Mouse (Mus musculus) liver, embryonic 11.5 days (tissue): Measurements from ENCODE around the gene Mrpl1. TPM values are rescaled to one million over a fixed set of nuclear protein-coding genes. Genes with fewer than 3 reads are reported as not detected.

ENCODE experiments used
- ATAC-seq: fragments of 200-750 bp; cut with Nextera tagmentation; replicated peaks from 2 replicates; pipeline ENCODE4 v1.8.0; 2017; ENCODE audit warnings: moderate number of reproducible peaks, mild to moderate bottlenecking, moderate TSS enrichment, moderate library complexity; ENCODE audit not compliant: low FRiP score
- DNase-seq: peaks from one replicate; pipeline ENCODE4 v3.0.0-alpha.2; 2017; ENCODE audit warnings: low spot score
- H3K27ac ChIP-seq: fragments of 300-500 bp; sonication (generic); 2 replicates; pipeline ENCODE4 v1.5.1; 2014; ENCODE audit warnings: mild to moderate bottlenecking, low read depth, low read length, control low read depth
- H3K27me3 ChIP-seq: fragments of 300-500 bp; sonication (generic); replicated peaks from 2 replicates; pipeline ENCODE4 v1.6.1; 2014; ENCODE audit warnings: low read length, mixed read lengths; ENCODE audit not compliant: control insufficient read depth, insufficient read depth
- H3K36me3 ChIP-seq: fragments of 300-500 bp; sonication (generic); 2 replicates; pipeline ENCODE4 v1.6.1; 2014; ENCODE audit warnings: mild to moderate bottlenecking, low read length, moderate library complexity, mixed read lengths; ENCODE audit not compliant: control insufficient read depth, insufficient read depth
- H3K4me1 ChIP-seq: fragments of 300-500 bp; sonication (generic); replicated peaks from 2 replicates; pipeline ENCODE4 v1.6.1; 2014; ENCODE audit warnings: low read length, mixed read lengths; ENCODE audit not compliant: control insufficient read depth, insufficient read depth
- H3K4me2 ChIP-seq: fragments of 300-500 bp; sonication (generic); 2 replicates; pipeline ENCODE4 v1.6.1; 2014; ENCODE audit warnings: mild to moderate bottlenecking, control low read depth, moderate library complexity
- H3K4me3 ChIP-seq: fragments of 300-500 bp; sonication (generic); 2 replicates; pipeline ENCODE4 v1.5.1; 2014; ENCODE audit warnings: low read depth, low read length, control low read depth
- H3K9ac ChIP-seq: fragments of 300-500 bp; sonication (generic); 2 replicates; pipeline ENCODE4 v1.6.1; 2014; ENCODE audit warnings: low read depth, low read length, control low read depth
- H3K9me3 ChIP-seq: fragments of 300-500 bp; sonication (generic); 2 replicates; pipeline ENCODE4 v1.6.1; 2016; ENCODE audit warnings: low read length, inconsistent platforms, mixed read lengths; ENCODE audit not compliant: control insufficient read depth
- WGBS: fragments of 180-500 bp; shearing (Covaris S2); extraction: QIAGEN DNeasy Blood & Tissue Kit; methylation state at CpG from one replicate; pipeline ENCODE4 v1.1.7; 2014; 5-methylcytosine and 5-hydroxymethylcytosine counted together
- polyA plus RNA-seq: library from polyadenylated mRNA; unstranded; fragments of >200 nt; fragmentation: Nextera tagmentation; extraction: Ambion mirVana; gene quantifications from 2 replicates; pipeline ENCODE4 v1.2.1, GENCODE M21; 2014

Mrpl1 gene
- polyA plus RNA-seq, 1 experiment from 2014 or later: 31.0 TPM

DNA sequence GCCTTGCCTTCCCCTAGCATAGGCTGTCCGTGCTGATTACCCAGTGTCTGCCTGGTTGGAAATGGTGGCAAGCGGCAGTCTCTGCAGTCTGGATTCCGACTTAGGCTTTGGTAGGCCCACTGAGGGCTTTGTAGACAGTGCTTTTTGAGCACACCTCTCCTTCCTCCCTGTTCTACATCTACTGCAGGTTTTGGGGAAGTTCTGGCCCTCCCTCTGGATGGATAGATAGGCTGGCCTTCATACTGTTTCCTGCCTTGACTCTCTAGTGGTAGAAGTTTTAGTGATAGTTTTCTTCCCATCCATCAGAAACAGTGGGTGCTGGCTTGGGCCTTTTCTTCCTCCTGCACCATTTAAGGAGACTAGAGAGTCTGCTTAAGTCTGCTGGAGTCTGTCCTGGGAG is 9.4 kb downstream of the Mrpl1 start:
- H3K36me3 ChIP-seq: peaks cover 2% of the 10 kb centered on the region; the same call in 1 of the 2 replicates
- DNase-seq: no peak
- no peak overlapping the region for H3K9ac ChIP-seq
- H3K9me3 ChIP-seq: no peaks in the 10 kb centered on the region
- H3K4me2 ChIP-seq: no peak overlapping the region
- peaks cover 21% of the 10 kb centered on the region for H3K4me1 ChIP-seq
- no peak overlapping the region for H3K4me3 ChIP-seq
- no peaks in the 10 kb centered on the region for H3K27me3 ChIP-seq
- WGBS: 74% methylated on average over 3 of the region's 3 CpGs
- ATAC-seq: no peak
- no peak overlapping the region for H3K27ac ChIP-seq

DNA sequence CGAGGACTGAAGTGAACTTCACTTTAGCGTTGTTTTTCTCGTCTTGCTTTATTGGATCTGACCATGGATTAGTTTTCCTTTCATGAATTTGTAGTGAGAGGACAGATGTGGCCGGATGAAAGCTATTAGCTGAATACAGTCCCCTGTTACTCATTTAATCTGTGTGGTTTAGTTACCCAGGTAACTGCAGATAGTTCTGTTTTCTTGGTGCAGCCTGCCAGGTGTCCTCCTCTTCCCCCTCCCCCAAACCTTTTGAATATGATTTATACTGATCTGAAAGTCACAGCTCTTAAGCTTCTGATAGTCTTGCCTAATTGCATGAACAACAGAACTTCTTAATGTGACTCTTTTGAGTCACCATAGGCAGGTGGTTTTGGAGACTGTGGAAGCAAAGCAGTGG is 10.2 kb downstream of the Mrpl1 start:
- Histone ChIP-seq H3K9ac (no peak overlapping the region), H3K4me1 (peaks cover 21% of the 10 kb centered on the region), H3K27me3 (no peaks in the 10 kb centered on the region), H3K36me3 (0 out of 2 replicates have a peak, but pooled peaks cover 3% of the 10 kb centered on the region), H3K4me2 (no peak overlapping the region), H3K4me3 (no peak overlapping the region), H3K27ac (no peak overlapping the region), H3K9me3 (no peaks in the 10 kb centered on the region)
- ATAC-seq: no peak
- 80% methylated on average over 4 of the region's 4 CpGs for WGBS
- no peak for DNase-seq

DNA sequence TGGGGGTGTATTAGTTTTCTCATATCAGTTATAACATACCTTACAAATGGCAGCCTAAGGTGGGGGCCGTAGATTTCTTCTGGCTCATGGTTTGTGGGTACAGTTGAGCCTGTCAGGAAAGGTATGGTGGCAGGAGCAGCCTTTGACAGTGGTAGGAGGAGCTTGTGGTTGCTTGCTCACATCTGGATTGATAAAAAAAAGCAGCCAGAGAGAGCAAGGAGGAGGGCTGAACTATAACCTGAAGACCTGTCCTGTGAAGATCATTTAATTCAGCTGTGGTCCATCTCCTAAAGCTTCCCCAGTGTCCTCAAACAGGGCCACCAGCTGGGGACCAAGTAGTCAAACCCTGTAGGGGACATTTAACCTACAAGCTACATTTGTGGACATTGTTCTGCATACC is 12.0 kb downstream of the Mrpl1 start:
- peaks cover 21% of the 10 kb centered on the region for H3K4me1 ChIP-seq
- no peak overlapping the region for H3K9ac ChIP-seq
- 0 out of 2 replicates have a peak, but pooled peaks cover 6% of the 10 kb centered on the region for H3K36me3 ChIP-seq
- H3K4me2 ChIP-seq: no peak overlapping the region
- ATAC-seq: peak; percentile 44; the same call in 1 of the 2 replicates
- no peaks in the 10 kb centered on the region for H3K9me3 ChIP-seq
- 64% methylated on average over 1 of the region's 1 CpGs for WGBS
- H3K4me3 ChIP-seq: no peak overlapping the region
- no peak for DNase-seq
- H3K27me3 ChIP-seq: no peaks in the 10 kb centered on the region
- no peak overlapping the region for H3K27ac ChIP-seq

DNA sequence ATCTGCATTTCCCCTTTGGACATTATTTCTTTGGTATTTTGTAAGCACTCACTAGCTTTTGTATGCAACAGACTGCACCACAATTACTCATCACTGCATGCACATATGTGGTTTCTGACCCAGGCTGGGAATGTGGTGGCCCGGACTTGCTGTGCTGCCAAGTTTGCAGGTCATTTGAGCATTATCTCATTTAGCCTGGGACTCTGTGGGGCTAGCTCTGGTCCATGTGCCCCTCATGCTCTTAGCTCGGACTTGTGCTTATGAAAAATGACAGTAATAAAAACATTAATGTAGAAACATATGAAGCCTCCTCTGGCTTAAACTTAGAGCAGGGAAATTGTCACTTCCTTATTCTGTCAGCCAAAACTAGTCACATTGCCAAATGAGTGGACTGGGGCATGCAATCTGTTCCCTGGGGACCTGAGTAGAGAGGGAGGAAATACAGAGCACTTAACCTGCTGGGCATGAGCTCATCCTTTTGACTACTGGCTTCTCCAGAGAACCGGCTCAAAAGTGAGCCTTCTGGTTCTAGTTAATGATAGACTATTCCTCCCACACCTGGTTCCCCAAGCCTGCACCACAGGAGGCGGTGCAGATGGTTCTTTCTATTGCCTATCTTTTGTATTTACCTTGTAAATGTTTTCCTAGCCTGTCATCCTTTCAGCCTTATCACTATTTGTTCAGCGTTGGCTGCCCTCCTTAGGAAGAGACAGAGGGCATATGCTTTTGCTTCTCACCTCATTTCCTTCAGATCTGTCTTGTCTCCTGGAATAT is 12.7 kb downstream of the Mrpl1 start:
- H3K9ac ChIP-seq: no peak overlapping the region
- no peak overlapping the region; the same call in 1 of the 2 replicates for H3K27ac ChIP-seq
- DNase-seq (no peak), ATAC-seq (peak; percentile 63)
- peaks cover 21% of the 10 kb centered on the region for H3K4me1 ChIP-seq
- no peaks in the 10 kb centered on the region for H3K27me3 ChIP-seq
- WGBS: 39% methylated on average over 5 of the region's 5 CpGs
- no peaks in the 10 kb centered on the region for H3K9me3 ChIP-seq
- H3K36me3 ChIP-seq: peaks cover 10% of the 10 kb centered on the region; the same call in 1 of the 2 replicates
- H3K4me2 ChIP-seq: peak overlapping the region; percentile 21; the same call in 1 of the 2 replicates
- no peak overlapping the region for H3K4me3 ChIP-seq

DNA sequence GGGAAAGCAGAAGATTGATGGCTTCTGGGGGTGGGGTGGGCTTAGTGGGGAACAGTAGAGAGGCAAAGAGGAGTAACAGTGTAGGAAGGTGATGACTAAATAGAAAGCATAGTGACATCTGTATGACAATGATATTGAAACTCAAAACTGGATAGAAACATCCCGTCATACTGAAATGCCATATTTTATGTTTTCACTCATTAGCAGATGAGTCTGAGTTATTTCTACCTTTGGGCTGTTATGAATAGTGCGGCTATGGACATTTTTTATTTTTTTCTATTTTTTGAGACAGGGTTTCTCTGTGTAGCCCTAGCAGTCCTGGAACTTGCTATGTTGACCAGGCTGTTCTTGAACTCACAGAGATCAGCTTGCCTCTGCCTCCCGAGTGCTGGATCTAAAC is 13.7 kb downstream of the Mrpl1 start:
- H3K4me1 ChIP-seq: peaks cover 21% of the 10 kb centered on the region
- H3K36me3 ChIP-seq: peaks cover 10% of the 10 kb centered on the region; the same call in 1 of the 2 replicates
- no peaks in the 10 kb centered on the region for H3K9me3 ChIP-seq
- H3K27ac ChIP-seq: no peak overlapping the region
- 97% methylated on average over 3 of the region's 3 CpGs for WGBS
- DNase-seq: no peak
- no peak overlapping the region for H3K4me3 ChIP-seq
- no peak overlapping the region for H3K4me2 ChIP-seq
- no peaks in the 10 kb centered on the region for H3K27me3 ChIP-seq
- H3K9ac ChIP-seq: no peak overlapping the region
- ATAC-seq: no peak

DNA sequence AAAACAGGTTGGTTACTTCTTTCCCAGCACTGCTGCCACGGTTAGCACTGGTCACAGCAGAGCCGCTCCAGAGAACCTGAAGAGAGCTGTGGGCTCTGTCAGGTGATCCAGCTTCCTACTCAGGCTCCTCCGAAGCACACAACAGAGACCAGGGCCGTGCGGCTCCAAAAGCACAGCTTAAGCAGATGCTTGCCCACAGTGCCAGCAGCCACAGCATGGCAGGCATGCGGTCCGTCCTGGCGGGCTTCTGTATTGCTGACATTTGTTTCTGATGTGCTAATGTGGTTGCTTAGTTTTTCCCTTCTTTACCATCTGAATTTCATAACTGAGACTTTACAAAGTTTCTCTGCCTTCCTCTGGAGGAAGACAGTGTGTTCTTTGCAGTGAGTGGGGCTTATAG is 17.2 kb downstream of the Mrpl1 start:
- ATAC-seq: no peak

DNA sequence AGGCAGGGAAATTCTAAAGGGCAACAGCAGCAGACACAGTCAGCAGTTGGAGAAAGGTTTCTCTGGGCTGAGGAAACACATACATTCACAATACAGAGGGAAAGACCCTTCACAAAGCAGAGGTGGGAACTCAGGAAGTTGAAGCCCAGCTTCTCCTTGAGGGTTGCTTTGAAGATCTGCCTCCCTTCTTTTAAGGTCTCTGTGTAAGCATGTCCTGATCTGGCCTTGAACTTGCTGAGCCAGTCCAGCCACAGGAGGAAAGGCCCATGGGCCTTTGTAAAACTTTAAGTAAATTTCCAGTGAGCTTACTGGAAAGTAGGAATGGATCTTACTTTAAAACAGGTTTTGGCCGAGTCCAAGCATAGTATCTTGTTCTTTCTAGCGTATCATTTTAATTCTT is 19.7 kb downstream of the Mrpl1 start:
- Histone ChIP-seq H3K36me3 (peaks cover 20% of the 10 kb centered on the region; the same call in 1 of the 2 replicates), H3K4me1 (no peaks in the 10 kb centered on the region)
- WGBS: 91% methylated on average over 2 of the region's 2 CpGs

More for the DNA sequence above, 17.2 kb downstream of the Mrpl1 start:
- Histone ChIP-seq H3K9ac (no peak overlapping the region), H3K4me1 (peaks cover 10% of the 10 kb centered on the region), H3K9me3 (no peaks in the 10 kb centered on the region), H3K4me3 (no peak overlapping the region), H3K4me2 (no peak overlapping the region), H3K27me3 (no peaks in the 10 kb centered on the region), H3K27ac (no peak overlapping the region), H3K36me3 (peaks cover 20% of the 10 kb centered on the region; the same call in 1 of the 2 replicates)
- DNase-seq: no peak
- WGBS: 92% methylated on average over 8 of the region's 8 CpGs

DNA sequence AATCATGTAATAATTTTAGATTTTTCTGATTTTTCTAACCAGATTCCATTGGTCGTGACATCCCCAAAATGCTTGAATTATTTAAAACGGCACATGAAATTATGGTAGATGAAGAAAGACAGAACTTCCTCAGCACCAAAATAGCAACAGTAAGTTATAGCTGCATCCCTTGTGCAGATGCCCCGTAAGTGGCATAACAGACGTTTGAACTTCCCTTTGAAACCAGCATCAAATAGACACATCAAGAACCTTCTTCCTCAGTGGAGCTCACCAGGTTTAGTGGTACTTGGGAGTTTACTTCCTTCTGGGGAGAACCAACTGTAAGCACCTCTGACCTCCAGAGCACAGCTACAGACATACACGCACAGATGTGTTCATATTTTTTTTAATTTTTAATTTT is 29.5 kb downstream of the Mrpl1 start:
- 82% methylated on average over 5 of the region's 5 CpGs for WGBS
- Histone ChIP-seq H3K4me3 (no peak overlapping the region), H3K9ac (no peak overlapping the region), H3K4me1 (no peaks in the 10 kb centered on the region), H3K9me3 (no peaks in the 10 kb centered on the region), H3K27me3 (no peaks in the 10 kb centered on the region), H3K4me2 (no peak overlapping the region), H3K27ac (no peak overlapping the region), H3K36me3 (peaks cover 5% of the 10 kb centered on the region)
- ATAC-seq (no peak), DNase-seq (no peak)

More for the DNA sequence above, 19.7 kb downstream of the Mrpl1 start:
- Histone ChIP-seq H3K4me3 (no peak overlapping the region), H3K4me2 (no peak overlapping the region), H3K9ac (no peak overlapping the region), H3K27ac (no peak overlapping the region), H3K27me3 (no peaks in the 10 kb centered on the region), H3K9me3 (no peaks in the 10 kb centered on the region)
- DNase-seq (no peak), ATAC-seq (no peak)

DNA sequence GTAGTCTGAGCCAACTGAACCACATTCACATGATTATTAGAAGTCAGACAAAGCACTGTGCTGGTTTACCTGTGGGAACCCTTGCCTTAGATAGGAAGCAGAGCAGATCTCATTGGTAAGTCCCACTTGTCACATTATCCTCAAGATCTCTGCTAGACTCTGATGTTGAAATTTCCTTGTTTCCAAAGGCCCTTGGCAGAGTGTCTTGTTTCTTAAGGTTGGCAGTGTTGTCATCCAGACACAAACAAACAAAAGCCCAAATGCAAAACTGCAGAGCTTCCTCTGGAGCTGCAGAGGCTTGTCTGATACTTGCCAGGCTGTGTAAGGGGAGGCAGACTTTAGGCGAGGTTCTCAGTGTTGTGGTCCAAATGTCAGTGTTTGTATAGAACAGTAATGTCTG is 31.6 kb downstream of the Mrpl1 start:
- H3K27me3 ChIP-seq: no peaks in the 10 kb centered on the region
- WGBS: 87% methylated on average over 1 of the region's 1 CpGs
- DNase-seq (no peak), ATAC-seq (no peak)
- no peak overlapping the region for H3K4me3 ChIP-seq
- H3K4me2 ChIP-seq: no peak overlapping the region
- no peak overlapping the region for H3K9ac ChIP-seq
- no peaks in the 10 kb centered on the region for H3K4me1 ChIP-seq
- H3K27ac ChIP-seq: no peak overlapping the region
- H3K9me3 ChIP-seq: no peaks in the 10 kb centered on the region
- H3K36me3 ChIP-seq: peaks cover 5% of the 10 kb centered on the region
